Mouse (Mus musculus): ENCODE results near the gene Map1s. TPM values are rescaled to one million over a fixed set of nuclear protein-coding genes. Genes with fewer than 3 reads are reported as not detected.

Map1s gene
- total RNA-seq, 1 experiment, result 60.8 TPM

GRCm38 (mm10) chr8:70913523-70913922 is 7.8 kb downstream of the Map1s start:
- no peak for DNase-seq (ENCODE audit: low read depth, low spot score)
- no peak overlapping the region; the same call in 1 of the 2 replicates for H3K9ac ChIP-seq (ENCODE audit: insufficient read depth, low read depth, low read length, poor library complexity, severe bottlenecking)
- H3K4me1 ChIP-seq (ENCODE audit: control insufficient read depth in 2 of 2, insufficient read depth in 2 of 2, low read length in 2 of 2, poor library complexity in 1 of 2), result peaks cover 4 to 19% of the 10 kb centered on the region in 2 experiments; a peak in 3 of 4 replicates
- no peak overlapping the region for H3K27ac ChIP-seq (ENCODE audit: insufficient read depth, low read depth, low read length, poor library complexity, severe bottlenecking)
- TF ChIP-seq ZC3H11A (IDR thresholded peaks at IDR 0.05; ENCODE audit: borderline replicate concordance, low read depth, low read length) (no peak), MAFK (IDR thresholded peaks at IDR 0.05; ENCODE audit: insufficient read depth, low read depth, low read length) (no peak), HCFC1 (IDR thresholded peaks at IDR 0.05; ENCODE audit: borderline replicate concordance, insufficient read depth, low read length) (no peak), CHD2 (IDR thresholded peaks at IDR 0.05; ENCODE audit: low read depth, low read length) (no peak), ZNF384 (IDR thresholded peaks at IDR 0.05; ENCODE audit: low read depth, low read length) (no peak)
- peak overlapping the region; percentile 31 to 52; a peak in 3 of 4 replicates for H3K4me3 ChIP-seq (ENCODE audit: insufficient read depth in 1 of 2, low read depth in 1 of 2, low read length in 2 of 2, poor library complexity in 1 of 2, severe bottlenecking in 1 of 2)
- in situ Hi-C loops (cut with MboI; ENCODE audit: low sequenced_read_pairs in 2 of 2, unreplicated experiment in 2 of 2), result no loop called here
- peaks cover 47% of the 10 kb centered on the region for H3K36me3 ChIP-seq (ENCODE audit: control insufficient read depth, insufficient read depth, low read length, poor library complexity, severe bottlenecking)
- H3K9me3 ChIP-seq (ENCODE audit: control insufficient read depth, insufficient read depth, low read depth, low read length), result no peaks in the 10 kb centered on the region

DNA sequence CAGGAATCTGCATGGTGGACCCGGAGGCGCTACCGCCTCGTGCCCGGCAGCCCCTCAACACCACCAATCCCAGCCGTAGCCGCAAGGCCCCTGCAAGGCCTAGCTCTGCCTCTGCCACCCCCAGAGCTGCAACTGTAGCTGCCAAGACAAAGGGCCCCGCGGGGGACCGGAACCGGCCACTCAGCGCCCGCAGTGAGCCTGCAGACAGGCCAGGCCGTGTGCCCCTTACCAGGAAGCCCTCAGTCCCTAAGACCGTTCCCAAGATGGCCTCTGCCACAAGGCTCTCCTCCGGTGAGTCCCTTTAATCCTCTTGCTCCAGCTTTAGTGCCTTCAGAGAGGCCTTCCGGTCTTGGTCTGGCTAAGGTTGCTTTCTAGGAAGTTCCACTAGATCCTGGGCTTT is 9.0 kb downstream of the Map1s start:
- H3K9me3 ChIP-seq (ENCODE audit: control insufficient read depth, insufficient read depth, low read depth, low read length), result no peaks in the 10 kb centered on the region
- peak overlapping the region; percentile 31 to 52; a peak in 2 of 4 replicates for H3K4me3 ChIP-seq (ENCODE audit: insufficient read depth in 1 of 2, low read depth in 1 of 2, low read length in 2 of 2, poor library complexity in 1 of 2, severe bottlenecking in 1 of 2)
- in situ Hi-C loops (cut with MboI; ENCODE audit: low sequenced_read_pairs in 2 of 2, unreplicated experiment in 2 of 2), result no loop called here
- no peak overlapping the region for H3K27ac ChIP-seq (ENCODE audit: insufficient read depth, low read depth, low read length, poor library complexity, severe bottlenecking)
- peaks cover 48% of the 10 kb centered on the region for H3K36me3 ChIP-seq (ENCODE audit: control insufficient read depth, insufficient read depth, low read length, poor library complexity, severe bottlenecking)
- TF ChIP-seq ZC3H11A (IDR thresholded peaks at IDR 0.05; ENCODE audit: borderline replicate concordance, low read depth, low read length) (no peak), CHD2 (IDR thresholded peaks at IDR 0.05; ENCODE audit: low read depth, low read length) (no peak), ZNF384 (IDR thresholded peaks at IDR 0.05; ENCODE audit: low read depth, low read length) (no peak), HCFC1 (IDR thresholded peaks at IDR 0.05; ENCODE audit: borderline replicate concordance, insufficient read depth, low read length) (no peak), MAFK (IDR thresholded peaks at IDR 0.05; ENCODE audit: insufficient read depth, low read depth, low read length) (no peak)
- DNase-seq (ENCODE audit: low read depth, low spot score), result no peak
- peak overlapping the region; percentile 32 for H3K9ac ChIP-seq (ENCODE audit: insufficient read depth, low read depth, low read length, poor library complexity, severe bottlenecking)
- H3K4me1 ChIP-seq (ENCODE audit: control insufficient read depth in 2 of 2, insufficient read depth in 2 of 2, low read length in 2 of 2, poor library complexity in 1 of 2), result peaks cover 4 to 19% of the 10 kb centered on the region in 2 experiments; a peak in 3 of 4 replicates

GRCm38 (mm10) chr8:70920049-70920922 is 14.6 kb downstream of the Map1s start:
- H3K4me3 ChIP-seq (ENCODE audit: insufficient read depth in 1 of 2, low read depth in 1 of 2, low read length in 2 of 2, poor library complexity in 1 of 2, severe bottlenecking in 1 of 2), result no peak overlapping the region
- H3K9me3 ChIP-seq (ENCODE audit: control insufficient read depth, insufficient read depth, low read depth, low read length), result no peaks in the 10 kb centered on the region
- H3K4me1 ChIP-seq (ENCODE audit: control insufficient read depth in 2 of 2, insufficient read depth in 2 of 2, low read length in 2 of 2, poor library complexity in 1 of 2), result no peaks in the 10 kb centered on the region
- no peak for DNase-seq (ENCODE audit: low read depth, low spot score)
- H3K27ac ChIP-seq (ENCODE audit: insufficient read depth, low read depth, low read length, poor library complexity, severe bottlenecking), result no peak overlapping the region
- in situ Hi-C loops (cut with MboI; ENCODE audit: low sequenced_read_pairs in 2 of 2, unreplicated experiment in 2 of 2), result no loop called here
- TF ChIP-seq ZNF384 (IDR thresholded peaks at IDR 0.05; ENCODE audit: low read depth, low read length) (no peak), CHD2 (IDR thresholded peaks at IDR 0.05; ENCODE audit: low read depth, low read length) (no peak), HCFC1 (IDR thresholded peaks at IDR 0.05; ENCODE audit: borderline replicate concordance, insufficient read depth, low read length) (no peak), MAFK (IDR thresholded peaks at IDR 0.05; ENCODE audit: insufficient read depth, low read depth, low read length) (no peak), ZC3H11A (IDR thresholded peaks at IDR 0.05; ENCODE audit: borderline replicate concordance, low read depth, low read length) (no peak)
- H3K36me3 ChIP-seq (ENCODE audit: control insufficient read depth, insufficient read depth, low read length, poor library complexity, severe bottlenecking), result peaks cover 21% of the 10 kb centered on the region
- no peak overlapping the region for H3K9ac ChIP-seq (ENCODE audit: insufficient read depth, low read depth, low read length, poor library complexity, severe bottlenecking)

GRCm38 (mm10) chr8:70924151-70924550 is 18.4 kb downstream of the Map1s start:
- no peak overlapping the region for H3K4me3 ChIP-seq (ENCODE audit: insufficient read depth in 1 of 2, low read depth in 1 of 2, low read length in 2 of 2, poor library complexity in 1 of 2, severe bottlenecking in 1 of 2)
- no peaks in the 10 kb centered on the region for H3K4me1 ChIP-seq (ENCODE audit: control insufficient read depth in 2 of 2, insufficient read depth in 2 of 2, low read length in 2 of 2, poor library complexity in 1 of 2)
- DNase-seq (ENCODE audit: low read depth, low spot score), result no peak
- no peak overlapping the region for H3K27ac ChIP-seq (ENCODE audit: insufficient read depth, low read depth, low read length, poor library complexity, severe bottlenecking)
- in situ Hi-C loops (cut with MboI; ENCODE audit: low sequenced_read_pairs in 2 of 2, unreplicated experiment in 2 of 2), result no loop called here
- no peak for TF ChIP-seq MAFK (IDR thresholded peaks at IDR 0.05; ENCODE audit: insufficient read depth, low read depth, low read length)
- no peak for TF ChIP-seq ZC3H11A (IDR thresholded peaks at IDR 0.05; ENCODE audit: borderline replicate concordance, low read depth, low read length)
- no peak for TF ChIP-seq CHD2 (IDR thresholded peaks at IDR 0.05; ENCODE audit: low read depth, low read length)
- TF ChIP-seq HCFC1 (IDR thresholded peaks at IDR 0.05; ENCODE audit: borderline replicate concordance, insufficient read depth, low read length), result no peak
- no peak for TF ChIP-seq ZNF384 (IDR thresholded peaks at IDR 0.05; ENCODE audit: low read depth, low read length)
- peaks cover 2% of the 10 kb centered on the region; the same call in 1 of the 2 replicates for H3K36me3 ChIP-seq (ENCODE audit: control insufficient read depth, insufficient read depth, low read length, poor library complexity, severe bottlenecking)
- H3K9me3 ChIP-seq (ENCODE audit: control insufficient read depth, insufficient read depth, low read depth, low read length), result no peaks in the 10 kb centered on the region
- no peak overlapping the region for H3K9ac ChIP-seq (ENCODE audit: insufficient read depth, low read depth, low read length, poor library complexity, severe bottlenecking)

Data from ES-E14 (cell line).